Mouse (Mus musculus): Measurements from ENCODE around the gene Cep128. TPM values are rescaled to one million over a fixed set of nuclear protein-coding genes. Genes with fewer than 3 reads are reported as not detected.
"Not testable (repeated sequence)": the region's sequence is repeated elsewhere in the genome, so short reads cannot be mapped to it uniquely, and the experiment has no call there.

Cep128 gene
- polyA plus RNA-seq, 1 experiment from 2014 or later = 7.4 TPM

DNA sequence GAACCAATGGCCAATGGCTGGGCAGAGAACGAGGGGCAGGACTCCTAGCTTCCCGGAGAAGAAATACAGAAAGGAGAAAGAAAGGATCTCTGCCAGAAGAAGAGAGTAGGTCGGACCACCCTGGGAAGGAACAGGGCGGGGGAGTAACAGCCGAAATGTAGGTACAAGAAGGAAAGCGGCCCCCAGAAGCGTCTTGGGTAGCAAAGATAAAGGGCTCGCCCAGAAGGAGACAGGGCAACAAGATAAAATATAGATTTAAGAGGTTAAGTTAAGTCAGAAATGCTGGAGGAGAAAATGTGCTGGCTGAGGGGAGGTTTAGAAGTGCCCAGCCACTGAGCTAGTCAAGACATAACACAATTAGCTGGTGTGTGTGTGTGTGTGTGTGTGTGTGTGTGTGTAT is 30.4 kb downstream of the Cep128 start:
- H3K9ac ChIP-seq (ENCODE audit: low read length) = no peak overlapping the region
- no peaks in the 10 kb centered on the region for H3K27me3 ChIP-seq (ENCODE audit: control insufficient read depth, insufficient read depth, low read length)
- H3K9me3 ChIP-seq (ENCODE audit: control insufficient read depth, low read length) = no peaks in the 10 kb centered on the region
- H3K36me3 ChIP-seq (ENCODE audit: control insufficient read depth, insufficient read depth, low read length) = no peaks in the 10 kb centered on the region
- H3K4me1 ChIP-seq (ENCODE audit: control insufficient read depth in 2 of 2, insufficient read depth in 2 of 2, low read length in 2 of 2) = no peaks in the 10 kb centered on the region
- no peak overlapping the region for H3K27ac ChIP-seq (replicated peaks in 1 of 2; ENCODE audit: control insufficient read depth in 1 of 2, insufficient read depth in 1 of 2, low read depth in 2 of 2, low read length in 2 of 2)
- no peak overlapping the region for H3K4me3 ChIP-seq (ENCODE audit: control insufficient read depth in 1 of 2, insufficient read depth in 1 of 2, low read depth in 1 of 2, low read length in 2 of 2)
- H3K4me2 ChIP-seq (ENCODE audit: low read length) = no peak overlapping the region
- no peak for ATAC-seq (ENCODE audit: insufficient number of reproducible peaks, insufficient read depth, low FRiP score, low read depth)
- 86% methylated on average over 8 of the region's 8 CpGs for WGBS

- WGBS = 96% methylated on average over 13 of the region's 13 CpGs
- H3K4me3 ChIP-seq (ENCODE audit: control insufficient read depth in 1 of 2, insufficient read depth in 1 of 2, low read depth in 1 of 2, low read length in 2 of 2); H3K9ac ChIP-seq (ENCODE audit: low read length); H3K27ac ChIP-seq (replicated peaks in 1 of 2; ENCODE audit: control insufficient read depth in 1 of 2, insufficient read depth in 1 of 2, low read depth in 2 of 2, low read length in 2 of 2); H3K9me3 ChIP-seq (ENCODE audit: control insufficient read depth, low read length); H3K36me3 ChIP-seq (ENCODE audit: control insufficient read depth, insufficient read depth, low read length); H3K4me2 ChIP-seq (ENCODE audit: low read length); H3K27me3 ChIP-seq (ENCODE audit: control insufficient read depth, insufficient read depth, low read length); H3K4me1 ChIP-seq (ENCODE audit: control insufficient read depth in 2 of 2, insufficient read depth in 2 of 2, low read length in 2 of 2); ATAC-seq (ENCODE audit: insufficient number of reproducible peaks, insufficient read depth, low FRiP score, low read depth): not testable (repeated sequence)
Observed at GRCm38 (mm10) chr12:91338656-91339055, 45.6 kb downstream of the Cep128 start.

DNA sequence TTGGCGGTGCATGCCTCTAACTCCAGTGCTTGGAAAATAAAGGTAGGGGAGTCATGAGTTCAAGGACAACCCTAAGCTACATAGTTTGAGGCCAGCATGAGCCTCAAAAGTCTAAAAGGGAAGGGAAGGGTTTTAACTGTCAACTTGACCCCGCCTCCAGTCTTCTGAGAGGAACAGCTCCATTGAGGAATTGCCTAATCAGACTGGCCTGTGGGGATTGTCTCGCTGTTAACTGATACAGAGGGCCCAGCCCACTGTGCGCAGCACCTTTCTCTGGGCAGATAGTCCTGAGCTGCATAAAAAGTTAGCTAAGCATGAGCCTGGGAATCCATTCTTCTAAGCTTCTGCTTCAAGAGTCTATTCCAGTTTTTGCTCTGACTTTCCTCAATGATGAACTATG is 56.7 kb downstream of the Cep128 start:
- ATAC-seq (ENCODE audit: insufficient number of reproducible peaks, insufficient read depth, low FRiP score, low read depth) = no peak
- H3K4me3 ChIP-seq (ENCODE audit: control insufficient read depth in 1 of 2, insufficient read depth in 1 of 2, low read depth in 1 of 2, low read length in 2 of 2) = no peak overlapping the region
- WGBS = 73% methylated on average over 4 of the region's 4 CpGs

GRCm38 (mm10) chr12:91326104-91326503 is 58.1 kb downstream of the Cep128 start:
- H3K9ac ChIP-seq (ENCODE audit: low read length) = no peak overlapping the region
- H3K4me2 ChIP-seq (ENCODE audit: low read length) = no peak overlapping the region
- H3K27me3 ChIP-seq (ENCODE audit: control insufficient read depth, insufficient read depth, low read length) = no peaks in the 10 kb centered on the region
- WGBS = 58% methylated on average over 6 of the region's 6 CpGs
- H3K36me3 ChIP-seq (ENCODE audit: control insufficient read depth, insufficient read depth, low read length) = peaks cover 5% of the 10 kb centered on the region; the same call in 1 of the 2 replicates
- H3K4me1 ChIP-seq (ENCODE audit: control insufficient read depth in 2 of 2, insufficient read depth in 2 of 2, low read length in 2 of 2) = no peaks in the 10 kb centered on the region
- H3K9me3 ChIP-seq (ENCODE audit: control insufficient read depth, low read length) = no peaks in the 10 kb centered on the region
- no peak for ATAC-seq (ENCODE audit: insufficient number of reproducible peaks, insufficient read depth, low FRiP score, low read depth)
- no peak overlapping the region for H3K4me3 ChIP-seq (ENCODE audit: control insufficient read depth in 1 of 2, insufficient read depth in 1 of 2, low read depth in 1 of 2, low read length in 2 of 2)
- no peak overlapping the region for H3K27ac ChIP-seq (replicated peaks in 1 of 2; ENCODE audit: control insufficient read depth in 1 of 2, insufficient read depth in 1 of 2, low read depth in 2 of 2, low read length in 2 of 2)

More for the DNA sequence above, 56.7 kb downstream of the Cep128 start:
- no peak overlapping the region for H3K27ac ChIP-seq (replicated peaks in 1 of 2; ENCODE audit: control insufficient read depth in 1 of 2, insufficient read depth in 1 of 2, low read depth in 2 of 2, low read length in 2 of 2)
- H3K4me2 ChIP-seq (ENCODE audit: low read length) = no peak overlapping the region
- no peaks in the 10 kb centered on the region for H3K9me3 ChIP-seq (ENCODE audit: control insufficient read depth, low read length)
- no peaks in the 10 kb centered on the region for H3K27me3 ChIP-seq (ENCODE audit: control insufficient read depth, insufficient read depth, low read length)
- H3K9ac ChIP-seq (ENCODE audit: low read length) = no peak overlapping the region
- no peaks in the 10 kb centered on the region for H3K4me1 ChIP-seq (ENCODE audit: control insufficient read depth in 2 of 2, insufficient read depth in 2 of 2, low read length in 2 of 2)
- peaks cover 5% of the 10 kb centered on the region; the same call in 1 of the 2 replicates for H3K36me3 ChIP-seq (ENCODE audit: control insufficient read depth, insufficient read depth, low read length)

GRCm38 (mm10) chr12:91315026-91315425 is 69.2 kb downstream of the Cep128 start:
- no peaks in the 10 kb centered on the region for H3K9me3 ChIP-seq (ENCODE audit: control insufficient read depth, low read length)
- H3K27ac ChIP-seq (replicated peaks in 1 of 2; ENCODE audit: control insufficient read depth in 1 of 2, insufficient read depth in 1 of 2, low read depth in 2 of 2, low read length in 2 of 2) = no peak overlapping the region
- H3K9ac ChIP-seq (ENCODE audit: low read length) = no peak overlapping the region
- no peak for ATAC-seq (ENCODE audit: insufficient number of reproducible peaks, insufficient read depth, low FRiP score, low read depth)
- no peak overlapping the region for H3K4me2 ChIP-seq (ENCODE audit: low read length)
- H3K36me3 ChIP-seq (ENCODE audit: control insufficient read depth, insufficient read depth, low read length) = no peaks in the 10 kb centered on the region
- no peak overlapping the region for H3K4me3 ChIP-seq (ENCODE audit: control insufficient read depth in 1 of 2, insufficient read depth in 1 of 2, low read depth in 1 of 2, low read length in 2 of 2)
- 82% methylated on average over 7 of the region's 7 CpGs for WGBS
- H3K4me1 ChIP-seq (ENCODE audit: control insufficient read depth in 2 of 2, insufficient read depth in 2 of 2, low read length in 2 of 2) = 0 out of 4 replicates have a peak, but pooled peaks cover 0 to 2% of the 10 kb centered on the region in 2 experiments
- no peaks in the 10 kb centered on the region for H3K27me3 ChIP-seq (ENCODE audit: control insufficient read depth, insufficient read depth, low read length)

DNA sequence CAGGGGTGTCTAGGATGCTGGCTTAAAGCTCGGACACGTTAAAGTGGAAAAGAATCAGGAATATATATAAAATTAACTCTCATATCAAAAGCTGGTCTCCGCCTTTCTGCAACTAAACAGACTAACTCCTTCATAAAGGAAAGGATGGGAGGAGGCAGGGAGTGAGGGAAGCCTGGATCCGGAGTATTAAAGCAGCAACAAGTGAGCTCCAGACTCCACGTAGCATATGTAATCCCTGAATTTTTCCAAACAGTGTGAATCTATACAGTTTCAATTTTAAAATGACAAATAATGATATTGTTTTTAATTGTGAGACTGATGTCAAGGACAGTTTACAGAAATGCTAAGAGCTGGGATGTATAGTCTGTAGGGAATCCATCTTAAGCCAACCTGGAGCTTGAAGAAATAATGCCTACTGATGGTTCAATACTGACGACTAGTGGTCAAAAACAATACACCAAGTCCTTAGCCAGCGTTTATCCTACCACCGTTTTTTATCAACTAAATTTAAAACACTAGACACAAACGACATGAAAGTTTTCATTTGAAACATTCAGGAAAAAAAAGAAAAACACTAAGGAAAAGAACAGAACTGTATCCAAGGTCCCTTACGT is 70.1 kb downstream of the Cep128 start:
- no peak for ATAC-seq (ENCODE audit: insufficient number of reproducible peaks, insufficient read depth, low FRiP score, low read depth)
- Histone ChIP-seq H3K9me3 (ENCODE audit: control insufficient read depth, low read length) (no peaks in the 10 kb centered on the region), H3K36me3 (ENCODE audit: control insufficient read depth, insufficient read depth, low read length) (no peaks in the 10 kb centered on the region), H3K9ac (ENCODE audit: low read length) (no peak overlapping the region), H3K27ac (replicated peaks in 1 of 2; ENCODE audit: control insufficient read depth in 1 of 2, insufficient read depth in 1 of 2, low read depth in 2 of 2, low read length in 2 of 2) (no peak overlapping the region), H3K4me2 (ENCODE audit: low read length) (no peak overlapping the region), H3K27me3 (ENCODE audit: control insufficient read depth, insufficient read depth, low read length) (no peaks in the 10 kb centered on the region), H3K4me1 (ENCODE audit: control insufficient read depth in 2 of 2, insufficient read depth in 2 of 2, low read length in 2 of 2) (0 out of 4 replicates have a peak, but pooled peaks cover 0 to 2% of the 10 kb centered on the region in 2 experiments), H3K4me3 (ENCODE audit: control insufficient read depth in 1 of 2, insufficient read depth in 1 of 2, low read depth in 1 of 2, low read length in 2 of 2) (no peak overlapping the region)
- WGBS = 56% methylated on average over 10 of the region's 10 CpGs

DNA sequence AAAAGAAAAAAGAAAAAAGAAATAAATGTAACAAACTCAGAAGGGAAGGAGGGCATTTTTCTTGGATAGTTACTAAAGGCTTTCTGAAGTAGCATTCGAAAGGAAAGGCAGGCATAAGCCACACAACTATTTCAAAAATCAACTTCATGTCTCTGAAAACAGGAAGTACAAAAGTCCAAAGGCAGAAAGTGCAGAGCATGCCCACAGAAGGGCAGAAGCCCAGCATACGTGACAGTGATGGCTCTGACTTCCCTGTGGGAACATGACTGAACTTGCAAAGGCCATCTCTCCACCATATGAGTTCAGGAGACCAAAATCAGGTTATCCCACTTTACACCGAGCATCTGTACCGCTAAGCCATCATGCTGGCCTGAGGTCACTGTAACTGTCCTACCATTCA is 71.6 kb downstream of the Cep128 start:
- Histone ChIP-seq H3K9me3 (ENCODE audit: control insufficient read depth, low read length) (no peaks in the 10 kb centered on the region), H3K4me3 (ENCODE audit: control insufficient read depth in 1 of 2, insufficient read depth in 1 of 2, low read depth in 1 of 2, low read length in 2 of 2) (no peak overlapping the region), H3K9ac (ENCODE audit: low read length) (no peak overlapping the region), H3K4me2 (ENCODE audit: low read length) (no peak overlapping the region), H3K4me1 (ENCODE audit: control insufficient read depth in 2 of 2, insufficient read depth in 2 of 2, low read length in 2 of 2) (0 out of 4 replicates have a peak, but pooled peaks cover 0 to 2% of the 10 kb centered on the region in 2 experiments), H3K27ac (replicated peaks in 1 of 2; ENCODE audit: control insufficient read depth in 1 of 2, insufficient read depth in 1 of 2, low read depth in 2 of 2, low read length in 2 of 2) (no peak overlapping the region), H3K27me3 (ENCODE audit: control insufficient read depth, insufficient read depth, low read length) (no peaks in the 10 kb centered on the region), H3K36me3 (ENCODE audit: control insufficient read depth, insufficient read depth, low read length) (no peaks in the 10 kb centered on the region)
- ATAC-seq (ENCODE audit: insufficient number of reproducible peaks, insufficient read depth, low FRiP score, low read depth) = no peak
- WGBS = 88% methylated on average over 4 of the region's 4 CpGs

GRCm38 (mm10) chr12:91307733-91308132 is 76.5 kb downstream of the Cep128 start:
- WGBS = 93% methylated on average over 3 of the region's 3 CpGs
- no peaks in the 10 kb centered on the region for H3K9me3 ChIP-seq (ENCODE audit: control insufficient read depth, low read length)
- ATAC-seq (ENCODE audit: insufficient number of reproducible peaks, insufficient read depth, low FRiP score, low read depth) = no peak

More at GRCm38 (mm10) chr12:91307733-91308132, 76.5 kb downstream of the Cep128 start:
- Histone ChIP-seq H3K36me3 (ENCODE audit: control insufficient read depth, insufficient read depth, low read length) (no peaks in the 10 kb centered on the region), H3K4me1 (ENCODE audit: control insufficient read depth in 2 of 2, insufficient read depth in 2 of 2, low read length in 2 of 2) (0 out of 4 replicates have a peak, but pooled peaks cover 0 to 2% of the 10 kb centered on the region in 2 experiments), H3K9ac (ENCODE audit: low read length) (no peak overlapping the region), H3K4me3 (ENCODE audit: control insufficient read depth in 1 of 2, insufficient read depth in 1 of 2, low read depth in 1 of 2, low read length in 2 of 2) (no peak overlapping the region), H3K27ac (replicated peaks in 1 of 2; ENCODE audit: control insufficient read depth in 1 of 2, insufficient read depth in 1 of 2, low read depth in 2 of 2, low read length in 2 of 2) (no peak overlapping the region), H3K27me3 (ENCODE audit: control insufficient read depth, insufficient read depth, low read length) (no peaks in the 10 kb centered on the region), H3K4me2 (ENCODE audit: low read length) (no peak overlapping the region)

All from heart, embryonic 14.5 days (tissue).